Mouse (Mus musculus): ENCODE data around the gene Ehmt1.

DNA sequence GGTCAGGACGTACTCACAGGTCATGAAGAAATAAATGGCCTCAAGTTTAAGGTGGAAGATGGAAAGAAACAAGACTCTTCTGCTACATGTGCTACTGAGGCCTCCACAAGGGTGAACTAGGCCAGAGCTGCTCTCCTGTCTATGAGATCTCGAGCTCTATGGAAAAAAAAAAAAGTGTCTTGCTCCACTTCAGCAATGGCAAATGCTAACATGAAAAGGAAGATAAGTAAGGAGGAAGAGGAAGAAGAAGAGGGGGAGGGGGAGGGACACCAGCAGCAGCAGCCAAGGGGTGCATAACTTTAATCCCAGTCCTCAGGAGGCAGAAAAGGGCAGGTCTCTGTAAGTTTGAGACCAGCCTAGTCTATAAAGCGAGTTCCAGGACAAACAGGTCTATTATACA, 109.7 kb downstream of the Ehmt1 start:
- no peak for TF ChIP-seq POLR2A (IDR thresholded peaks at IDR 0.05; ENCODE audit: borderline replicate concordance, extremely low read depth, low read depth, low read length)
- no peak for TF ChIP-seq CTCF (IDR thresholded peaks at IDR 0.05; ENCODE audit: insufficient read depth, low read length)

Data from lung, adult 2 months (tissue).